Mouse (Mus musculus) cerebellum, adult 8-10 months (tissue): Measurements from ENCODE around the gene Dbnl.

Experiments used
- DNase-seq: peaks from one replicate; pipeline ENCODE4 v3.0.0; 2022

The Dbnl gene

GRCm38 (mm10) chr11:5788056-5789014 lies at the start of gene Dbnl:
TSS of gene Dbnl (plus strand) at chr11:5788488.
- peak; percentile 91 for DNase-seq

GRCm38 (mm10) chr11:5738888-5739632 lies 49.2 kb upstream of the Dbnl start:
- DNase-seq = no peak

- DNase-seq = no peak
These were observed 48.4 kb upstream of the Dbnl start for GRCm38 (mm10) chr11:5739846-5740245.

GRCm38 (mm10) chr11:5740599-5740964 lies 47.7 kb upstream of the Dbnl start:
- no peak for DNase-seq

- DNase-seq = peak; percentile 70
These were observed 47.2 kb upstream of the Dbnl start for GRCm38 (mm10) chr11:5740965-5741627.

GRCm38 (mm10) chr11:5742106-5742505 lies 46.2 kb upstream of the Dbnl start:
- DNase-seq = no peak

- no peak for DNase-seq
These were observed 43.3 kb upstream of the Dbnl start for GRCm38 (mm10) chr11:5744951-5745350.

- no peak for DNase-seq
These were observed 34.5 kb upstream of the Dbnl start for GRCm38 (mm10) chr11:5753755-5754154.

- DNase-seq = peak; percentile 94
These were observed 26.3 kb upstream of the Dbnl start, which contains the start of gene Urgcp for GRCm38 (mm10) chr11:5761820-5762632. TSS of gene Urgcp (minus strand) at chr11:5762376.

- DNase-seq = no peak
These were observed 25.7 kb upstream of the Dbnl start for GRCm38 (mm10) chr11:5762633-5762982.

- no peak for DNase-seq
These were observed 22.3 kb upstream of the Dbnl start for GRCm38 (mm10) chr11:5766019-5766418.

- DNase-seq = no peak
These were observed 9.8 kb upstream of the Dbnl start for GRCm38 (mm10) chr11:5778481-5778880.

GRCm38 (mm10) chr11:5780035-5780499 lies 8.2 kb upstream of the Dbnl start:
- peak; percentile 59 for DNase-seq

GRCm38 (mm10) chr11:5782199-5782944 lies 5.9 kb upstream of the Dbnl start:
- no peak for DNase-seq

- no peak for DNase-seq
These were observed 2.6 kb upstream of the Dbnl start for GRCm38 (mm10) chr11:5785732-5786131.

GRCm38 (mm10) chr11:5787671-5788055 lies 625 bp upstream of the Dbnl start:
- DNase-seq = no peak

GRCm38 (mm10) chr11:5789071-5789753 lies 924 bp downstream of the Dbnl start:
- DNase-seq = no peak

GRCm38 (mm10) chr11:5789754-5790333 lies 1.6 kb downstream of the Dbnl start:
- no peak for DNase-seq

GRCm38 (mm10) chr11:5790431-5790830 lies 2.1 kb downstream of the Dbnl start:
- DNase-seq = no peak

- no peak for DNase-seq
These were observed 7.0 kb downstream of the Dbnl start for GRCm38 (mm10) chr11:5795290-5795689.

- peak; percentile 27 for DNase-seq
These were observed 7.4 kb downstream of the Dbnl start for GRCm38 (mm10) chr11:5795706-5796105.
